Mouse (Mus musculus): ENCODE data around the gene Fndc8. TPM values are rescaled to one million over a fixed set of nuclear protein-coding genes. Genes with fewer than 3 reads are reported as not detected.
A peak's percentile ranks its signal among the peaks of the same experiment; 100 is the strongest.

The Fndc8 gene
- polyA plus RNA-seq, 1 experiment from 2014 or later = 1.0 TPM

GRCm38 (mm10) chr11:82875631-82876030 lies 16.3 kb upstream of the Fndc8 start:
- 91% methylated on average over 5 of the region's 5 CpGs for WGBS
- no peak overlapping the region for H3K4me2 ChIP-seq (ENCODE audit: low read length)
- no peaks in the 10 kb centered on the region; the same call in 1 of the 2 replicates for H3K4me1 ChIP-seq (ENCODE audit: control insufficient read depth, insufficient read depth, low read length)
- no peak overlapping the region for H3K4me3 ChIP-seq (ENCODE audit: low read depth, low read length)
- no peaks in the 10 kb centered on the region for H3K27me3 ChIP-seq (ENCODE audit: control insufficient read depth, insufficient read depth, low read depth, low read length)
- H3K27ac ChIP-seq (ENCODE audit: low read length) = no peak overlapping the region
- no peak for ATAC-seq
- H3K9me3 ChIP-seq (replicated peaks; ENCODE audit: control insufficient read depth, low read length, poor library complexity, severe bottlenecking) = no peaks in the 10 kb centered on the region
- H3K9ac ChIP-seq (ENCODE audit: low read depth, low read length) = no peak overlapping the region
- no peaks in the 10 kb centered on the region for H3K36me3 ChIP-seq (ENCODE audit: control insufficient read depth, insufficient read depth, low read length)

- H3K36me3 ChIP-seq (ENCODE audit: control insufficient read depth, insufficient read depth, low read length) = 0 out of 2 replicates have a peak, but pooled peaks cover 2% of the 10 kb centered on the region
- no peaks in the 10 kb centered on the region for H3K27me3 ChIP-seq (ENCODE audit: control insufficient read depth, insufficient read depth, low read depth, low read length)
- H3K4me1 ChIP-seq (ENCODE audit: control insufficient read depth, insufficient read depth, low read length) = no peaks in the 10 kb centered on the region
- no peak overlapping the region for H3K27ac ChIP-seq (ENCODE audit: low read length)
- WGBS = 79% methylated on average over 7 of the region's 7 CpGs
- no peaks in the 10 kb centered on the region for H3K9me3 ChIP-seq (replicated peaks; ENCODE audit: control insufficient read depth, low read length, poor library complexity, severe bottlenecking)
- no peak overlapping the region for H3K4me2 ChIP-seq (ENCODE audit: low read length)
- ATAC-seq = no peak
- H3K4me3 ChIP-seq (ENCODE audit: low read depth, low read length) = no peak overlapping the region
- no peak overlapping the region for H3K9ac ChIP-seq (ENCODE audit: low read depth, low read length)
These were observed 14.1 kb upstream of the Fndc8 start for GRCm38 (mm10) chr11:82877726-82878344.

GRCm38 (mm10) chr11:82883180-82883579 lies 8.7 kb upstream of the Fndc8 start:
- Histone ChIP-seq H3K9me3 (replicated peaks; ENCODE audit: control insufficient read depth, low read length, poor library complexity, severe bottlenecking) (no peaks in the 10 kb centered on the region), H3K4me3 (ENCODE audit: low read depth, low read length) (no peak overlapping the region), H3K4me1 (ENCODE audit: control insufficient read depth, insufficient read depth, low read length) (0 out of 2 replicates have a peak, but pooled peaks cover 2% of the 10 kb centered on the region), H3K27ac (ENCODE audit: low read length) (no peak overlapping the region), H3K27me3 (ENCODE audit: control insufficient read depth, insufficient read depth, low read depth, low read length) (no peaks in the 10 kb centered on the region), H3K36me3 (ENCODE audit: control insufficient read depth, insufficient read depth, low read length) (0 out of 2 replicates have a peak, but pooled peaks cover 2% of the 10 kb centered on the region), H3K4me2 (ENCODE audit: low read length) (no peak overlapping the region), H3K9ac (ENCODE audit: low read depth, low read length) (no peak overlapping the region)
- WGBS = 78% methylated on average over 8 of the region's 8 CpGs
- ATAC-seq = no peak

GRCm38 (mm10) chr11:82886559-82886958 lies 5.4 kb upstream of the Fndc8 start:
- WGBS = 87% methylated on average over 3 of the region's 3 CpGs
- Histone ChIP-seq H3K27me3 (ENCODE audit: control insufficient read depth, insufficient read depth, low read depth, low read length) (peaks cover 3% of the 10 kb centered on the region; the same call in 1 of the 2 replicates), H3K4me1 (ENCODE audit: control insufficient read depth, insufficient read depth, low read length) (peaks cover 16% of the 10 kb centered on the region), H3K9ac (ENCODE audit: low read depth, low read length) (no peak overlapping the region), H3K9me3 (replicated peaks; ENCODE audit: control insufficient read depth, low read length, poor library complexity, severe bottlenecking) (no peaks in the 10 kb centered on the region), H3K4me3 (ENCODE audit: low read depth, low read length) (no peak overlapping the region), H3K4me2 (ENCODE audit: low read length) (no peak overlapping the region), H3K27ac (ENCODE audit: low read length) (no peak overlapping the region), H3K36me3 (ENCODE audit: control insufficient read depth, insufficient read depth, low read length) (0 out of 2 replicates have a peak, but pooled peaks cover 1% of the 10 kb centered on the region)
- no peak for ATAC-seq

GRCm38 (mm10) chr11:82888491-82888946 lies 3.4 kb upstream of the Fndc8 start:
- no peak overlapping the region for H3K4me3 ChIP-seq (ENCODE audit: low read depth, low read length)
- no peak for ATAC-seq
- peak overlapping the region; percentile 94; the same call in 1 of the 2 replicates for H3K4me2 ChIP-seq (ENCODE audit: low read length)
- H3K36me3 ChIP-seq (ENCODE audit: control insufficient read depth, insufficient read depth, low read length) = no peaks in the 10 kb centered on the region
- WGBS = 64% methylated on average over 10 of the region's 10 CpGs
- peaks cover 8% of the 10 kb centered on the region; the same call in 1 of the 2 replicates for H3K27me3 ChIP-seq (ENCODE audit: control insufficient read depth, insufficient read depth, low read depth, low read length)
- no peak overlapping the region for H3K27ac ChIP-seq (ENCODE audit: low read length)
- H3K9ac ChIP-seq (ENCODE audit: low read depth, low read length) = peak overlapping the region; percentile 33; the same call in 1 of the 2 replicates
- peaks cover 16% of the 10 kb centered on the region for H3K4me1 ChIP-seq (ENCODE audit: control insufficient read depth, insufficient read depth, low read length)
- H3K9me3 ChIP-seq (replicated peaks; ENCODE audit: control insufficient read depth, low read length, poor library complexity, severe bottlenecking) = no peaks in the 10 kb centered on the region

GRCm38 (mm10) chr11:82889524-82890341 lies 2.2 kb upstream of the Fndc8 start:
- H3K4me2 ChIP-seq (ENCODE audit: low read length) = peak overlapping the region; percentile 94
- WGBS = 3% methylated on average over 31 of the region's 31 CpGs
- H3K27ac ChIP-seq (ENCODE audit: low read length) = peak overlapping the region; percentile 60
- peak overlapping the region; percentile 76 for H3K9ac ChIP-seq (ENCODE audit: low read depth, low read length)
- peaks cover 8% of the 10 kb centered on the region; the same call in 1 of the 2 replicates for H3K27me3 ChIP-seq (ENCODE audit: control insufficient read depth, insufficient read depth, low read depth, low read length)
- no peaks in the 10 kb centered on the region for H3K9me3 ChIP-seq (replicated peaks; ENCODE audit: control insufficient read depth, low read length, poor library complexity, severe bottlenecking)
- peak overlapping the region; percentile 57 for H3K4me3 ChIP-seq (ENCODE audit: low read depth, low read length)
- peak; percentile 61 for ATAC-seq
- no peaks in the 10 kb centered on the region for H3K36me3 ChIP-seq (ENCODE audit: control insufficient read depth, insufficient read depth, low read length)
- H3K4me1 ChIP-seq (ENCODE audit: control insufficient read depth, insufficient read depth, low read length) = peaks cover 14% of the 10 kb centered on the region

GRCm38 (mm10) chr11:82890342-82890762 lies 1.6 kb upstream of the Fndc8 start, which contains the start of gene Rad51d:
Gene Rad51d, minus strand, starts transcription at chr11:82890614.
- no peaks in the 10 kb centered on the region for H3K36me3 ChIP-seq (ENCODE audit: control insufficient read depth, insufficient read depth, low read length)
- H3K9ac ChIP-seq (ENCODE audit: low read depth, low read length) = peak within 1 kb of the TSS; percentile 76
- H3K27me3 ChIP-seq (ENCODE audit: control insufficient read depth, insufficient read depth, low read depth, low read length) = peaks cover 8% of the 10 kb centered on the region; the same call in 1 of the 2 replicates
- peaks cover 14% of the 10 kb centered on the region for H3K4me1 ChIP-seq (ENCODE audit: control insufficient read depth, insufficient read depth, low read length)
- peak within 1 kb of the TSS; percentile 60 for H3K27ac ChIP-seq (ENCODE audit: low read length)
- ATAC-seq = peak; percentile 92
- 0% methylated on average over 24 of the region's 26 CpGs for WGBS
- no peaks in the 10 kb centered on the region for H3K9me3 ChIP-seq (replicated peaks; ENCODE audit: control insufficient read depth, low read length, poor library complexity, severe bottlenecking)
- H3K4me3 ChIP-seq (ENCODE audit: low read depth, low read length) = peak within 1 kb of the TSS; percentile 57
- peak within 1 kb of the TSS; percentile 94 for H3K4me2 ChIP-seq (ENCODE audit: low read length)

GRCm38 (mm10) chr11:82897478-82897877 lies 5.6 kb downstream of the Fndc8 start:
- Histone ChIP-seq H3K27me3 (ENCODE audit: control insufficient read depth, insufficient read depth, low read depth, low read length) (no peaks in the 10 kb centered on the region), H3K9me3 (replicated peaks; ENCODE audit: control insufficient read depth, low read length, poor library complexity, severe bottlenecking) (no peaks in the 10 kb centered on the region), H3K4me3 (ENCODE audit: low read depth, low read length) (no peak overlapping the region), H3K27ac (ENCODE audit: low read length) (no peak overlapping the region), H3K9ac (ENCODE audit: low read depth, low read length) (no peak overlapping the region), H3K4me2 (ENCODE audit: low read length) (no peak overlapping the region), H3K4me1 (ENCODE audit: control insufficient read depth, insufficient read depth, low read length) (no peaks in the 10 kb centered on the region), H3K36me3 (ENCODE audit: control insufficient read depth, insufficient read depth, low read length) (peaks cover 17% of the 10 kb centered on the region)
- 85% methylated on average over 10 of the region's 10 CpGs for WGBS
- no peak for ATAC-seq

Measured in midbrain, embryonic 16.5 days (tissue).